Mouse (Mus musculus): ENCODE measurements at regions not wholly inside any gene's neighbourhood (a gene's known extent, or its start where the extent isn't known, plus 50 kb on each side); places are given as distances from the start of the nearest gene placed in this dataset.

DNA sequence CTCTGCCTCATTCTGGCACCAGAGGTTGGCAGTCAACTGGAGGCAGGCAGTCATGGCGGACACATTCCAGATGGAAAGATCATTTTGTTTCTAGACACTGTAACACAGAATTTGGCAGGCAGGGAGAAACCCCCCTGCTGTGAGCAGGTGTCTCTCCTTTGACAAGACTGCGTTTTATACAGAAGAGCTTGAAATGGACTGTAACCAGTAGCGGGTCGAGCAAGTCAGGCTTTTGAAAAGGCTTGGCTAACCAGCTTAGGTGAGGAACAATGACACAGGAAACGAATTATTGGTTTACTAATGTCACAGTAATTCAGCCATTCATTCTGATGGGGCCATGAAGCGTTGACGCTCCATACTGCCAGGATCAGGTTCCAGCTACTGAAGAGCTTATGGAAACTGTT is 275.3 kb upstream of the Slc24a5 start:
- ATAC-seq, result no peak

DNA sequence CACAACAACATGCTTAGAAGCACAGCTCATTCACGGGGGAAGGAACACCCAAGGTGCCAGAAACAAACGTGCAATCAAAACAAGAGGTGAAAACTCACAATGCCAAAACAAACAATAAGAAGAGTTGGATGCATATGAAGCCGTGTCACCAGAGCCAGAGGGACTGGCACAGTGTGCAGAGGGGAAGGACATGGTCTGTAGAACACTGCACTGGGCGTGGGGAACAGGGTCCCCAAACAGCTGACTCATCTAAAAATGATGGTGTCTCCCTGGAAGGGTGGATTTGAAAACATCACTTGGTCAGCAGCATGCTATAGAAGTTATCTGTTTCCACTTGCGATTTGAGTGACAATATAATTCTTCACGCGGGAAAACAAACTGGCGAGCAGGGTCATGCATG is 256.2 kb upstream of the Slc24a5 start:
- no peak for ATAC-seq

DNA sequence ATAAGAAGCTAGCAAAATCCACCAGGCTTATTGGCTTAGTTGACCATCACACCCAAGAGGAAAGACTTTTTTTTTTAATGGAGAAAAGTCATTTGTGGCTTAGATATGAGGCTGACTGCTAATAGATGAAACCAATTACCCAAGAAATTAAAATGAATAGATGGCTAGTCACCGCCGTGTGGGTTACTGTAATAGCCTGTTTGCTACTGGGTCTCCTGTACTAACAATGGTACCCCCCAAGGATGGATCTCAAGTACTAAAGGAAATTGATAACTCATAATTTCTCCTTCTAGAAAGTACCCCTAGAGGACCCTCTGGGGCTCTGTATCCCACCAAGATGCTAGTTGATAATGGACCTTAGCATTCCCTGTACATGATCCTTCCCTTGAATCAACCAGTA is 251.1 kb upstream of the Slc24a5 start:
- ATAC-seq, result no peak

DNA sequence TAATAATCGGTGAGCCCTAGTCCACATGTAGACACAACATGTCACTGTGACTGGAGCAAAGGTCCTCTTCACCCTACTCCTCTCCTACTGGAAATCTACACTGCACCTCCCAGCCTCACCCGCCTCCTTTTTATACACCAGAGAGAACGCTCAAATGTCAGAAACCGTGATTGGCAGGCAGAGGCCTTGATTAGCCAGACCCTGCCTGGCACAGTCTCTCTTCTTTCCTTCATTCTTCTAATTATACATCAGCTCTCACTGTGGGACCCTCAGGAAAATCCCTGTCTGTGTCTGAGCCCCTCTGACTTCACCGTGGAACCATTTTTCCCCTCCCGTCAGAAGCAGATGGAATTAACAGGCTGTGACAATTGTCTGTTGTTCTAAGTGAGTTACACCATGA is 248.1 kb upstream of the Slc24a5 start:
- no peak for ATAC-seq

DNA sequence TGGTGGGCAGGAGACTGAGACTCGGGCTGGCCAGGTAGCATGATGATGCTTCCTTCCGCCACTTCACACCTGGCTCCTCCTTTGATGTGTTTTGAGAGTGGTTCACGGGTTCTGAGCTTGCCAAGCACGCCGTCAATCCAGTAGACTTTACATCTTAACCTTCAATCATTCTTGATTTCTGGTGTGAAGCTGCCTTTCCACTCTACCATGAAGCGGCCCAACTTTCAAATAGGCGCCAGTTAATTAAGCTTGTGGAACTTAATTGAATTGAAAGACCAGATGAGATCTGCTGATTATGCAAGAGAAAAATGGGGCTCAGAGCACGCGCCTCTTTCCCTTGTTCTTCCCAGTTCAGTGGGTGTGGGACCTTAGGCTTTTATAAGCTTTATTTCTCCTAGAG is 247.1 kb upstream of the Slc24a5 start:
- no peak for ATAC-seq

DNA sequence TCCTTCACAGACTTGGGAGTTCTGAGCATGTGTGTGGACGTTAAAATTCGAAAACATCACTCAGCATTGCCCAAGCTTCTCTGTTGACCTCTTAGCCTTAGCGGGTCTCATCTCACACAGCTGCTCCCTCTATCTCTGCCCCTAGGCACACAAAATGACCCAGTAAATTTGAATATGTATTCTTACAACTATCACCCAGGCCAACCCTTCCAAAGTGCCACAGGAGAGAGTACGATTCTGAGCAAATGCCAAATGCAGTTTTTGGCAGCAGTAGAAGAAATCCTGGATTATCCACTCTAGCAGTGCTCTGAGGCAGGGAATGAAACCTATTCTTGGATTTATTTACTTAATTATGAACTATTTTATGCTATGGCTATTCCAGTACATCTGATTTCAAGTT is 246.6 kb upstream of the Slc24a5 start:
- ATAC-seq, result no peak

DNA sequence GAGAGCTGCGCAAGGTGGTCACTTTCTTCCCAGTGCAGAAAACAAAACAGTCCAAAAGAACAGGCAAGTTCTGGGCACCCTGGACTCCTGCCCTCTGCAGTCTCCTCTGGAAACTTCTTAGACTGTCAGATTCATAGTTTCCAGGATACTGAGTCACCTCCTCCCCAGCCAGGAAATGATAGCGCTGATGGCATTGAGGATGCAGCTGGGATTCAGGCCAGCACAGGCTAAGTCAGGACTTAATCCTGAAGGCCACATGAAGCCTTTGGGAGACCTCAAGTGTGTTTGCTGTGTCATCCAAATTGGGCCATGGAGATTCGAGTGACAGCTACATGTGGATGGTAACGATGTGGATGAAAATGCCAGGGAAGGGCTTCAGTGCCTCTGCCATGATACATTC is 219.1 kb upstream of the Slc24a5 start:
- no peak for ATAC-seq

DNA sequence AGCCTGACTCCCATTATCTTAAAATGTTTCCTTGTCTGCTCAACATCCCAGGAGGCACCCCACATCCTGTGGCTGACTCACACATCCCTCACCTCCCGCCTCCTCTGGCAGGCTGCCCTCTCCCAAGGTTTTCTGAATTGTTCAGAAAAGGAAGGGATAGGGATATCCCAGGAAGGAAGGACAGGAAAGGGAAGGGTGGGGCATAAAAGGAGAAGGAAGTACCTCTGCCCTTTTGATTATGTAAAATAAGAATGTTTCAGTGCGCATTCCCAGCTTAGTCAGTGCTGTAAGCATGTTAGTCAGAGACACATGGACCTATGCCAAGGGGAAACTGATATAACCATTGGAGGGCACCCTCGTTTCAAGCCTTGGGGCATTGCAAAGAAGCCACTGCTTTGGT is 209.4 kb upstream of the Slc24a5 start:
- ATAC-seq, result no peak

DNA sequence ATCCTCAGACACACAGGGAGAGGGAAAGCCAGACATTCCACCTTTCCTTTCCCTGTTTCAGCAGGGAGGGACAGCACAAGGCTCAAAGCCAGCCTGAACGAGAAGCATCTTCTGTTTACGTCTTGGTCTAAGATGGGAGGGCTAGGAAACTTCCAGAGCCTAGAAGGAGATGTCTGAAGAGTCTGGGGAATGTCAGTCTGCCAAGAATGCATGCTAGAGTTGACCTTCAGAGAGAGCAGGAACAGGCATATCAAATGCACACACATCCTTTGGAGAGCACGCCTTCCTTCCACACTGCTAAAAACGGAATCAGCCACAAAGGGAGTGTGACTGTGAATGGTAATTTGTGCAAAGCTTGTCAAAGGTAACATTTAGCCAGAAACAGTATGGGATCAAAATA is 179.7 kb upstream of the Slc24a5 start:
- ATAC-seq, result no peak

DNA sequence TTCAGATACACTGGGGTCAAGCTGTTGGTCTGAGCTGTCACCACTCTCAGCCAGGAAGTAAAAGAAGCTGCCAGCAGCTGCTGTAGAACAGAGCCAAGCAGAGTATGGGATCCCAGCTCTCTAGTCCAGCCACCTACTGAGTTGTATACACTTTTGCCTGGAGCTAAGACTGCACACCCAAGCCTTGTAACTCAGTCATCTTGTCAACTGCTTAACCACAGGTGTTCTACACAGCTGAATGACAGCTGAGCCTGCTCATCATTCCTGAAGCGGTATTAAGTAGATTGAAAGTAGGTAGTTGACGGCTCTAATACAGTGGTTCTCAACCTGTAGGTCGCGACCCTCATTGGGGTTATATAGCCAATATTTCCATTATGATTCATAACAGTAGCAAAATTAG is 172.9 kb upstream of the Slc24a5 start:
- ATAC-seq, result no peak

DNA sequence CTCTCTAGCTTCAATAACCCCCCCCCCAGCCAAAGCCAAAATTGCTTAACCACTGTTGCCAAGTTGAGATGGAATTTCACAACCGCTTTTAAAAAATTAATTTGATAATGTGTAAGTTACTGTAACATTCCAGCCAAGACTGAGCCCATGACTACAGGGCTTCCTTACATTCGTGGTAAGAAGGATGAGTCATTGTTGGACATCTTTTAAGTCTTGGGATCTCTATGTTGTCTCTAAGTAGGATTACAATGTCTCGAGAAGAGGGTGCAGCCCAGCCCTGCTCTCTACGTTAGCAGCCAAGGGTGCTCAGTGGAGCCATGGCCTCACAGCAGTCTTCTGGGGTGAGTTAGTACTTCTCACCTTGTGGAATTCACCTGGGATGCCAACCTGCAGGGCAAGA is 164.4 kb upstream of the Slc24a5 start:
- ATAC-seq, result no peak

DNA sequence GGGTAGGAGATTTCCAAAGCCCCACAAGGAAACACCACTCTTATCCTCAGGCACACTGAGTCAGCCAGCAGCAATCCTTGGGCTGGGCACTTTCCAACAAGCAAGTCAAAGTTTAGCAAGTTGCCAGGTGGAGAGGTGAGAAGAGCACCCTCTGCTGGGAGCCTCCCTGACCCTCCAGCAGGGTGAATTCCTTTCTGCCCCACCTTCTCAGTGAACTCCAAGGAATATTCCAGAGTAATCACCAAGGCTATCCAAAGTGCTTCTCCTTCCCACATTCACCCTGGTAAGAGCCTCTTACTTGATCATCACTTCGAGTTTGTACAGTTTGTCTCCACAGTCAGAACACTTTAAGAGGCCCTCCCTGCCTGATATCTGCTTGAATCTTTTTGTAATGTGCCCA is 162.8 kb upstream of the Slc24a5 start:
- no peak for ATAC-seq

DNA sequence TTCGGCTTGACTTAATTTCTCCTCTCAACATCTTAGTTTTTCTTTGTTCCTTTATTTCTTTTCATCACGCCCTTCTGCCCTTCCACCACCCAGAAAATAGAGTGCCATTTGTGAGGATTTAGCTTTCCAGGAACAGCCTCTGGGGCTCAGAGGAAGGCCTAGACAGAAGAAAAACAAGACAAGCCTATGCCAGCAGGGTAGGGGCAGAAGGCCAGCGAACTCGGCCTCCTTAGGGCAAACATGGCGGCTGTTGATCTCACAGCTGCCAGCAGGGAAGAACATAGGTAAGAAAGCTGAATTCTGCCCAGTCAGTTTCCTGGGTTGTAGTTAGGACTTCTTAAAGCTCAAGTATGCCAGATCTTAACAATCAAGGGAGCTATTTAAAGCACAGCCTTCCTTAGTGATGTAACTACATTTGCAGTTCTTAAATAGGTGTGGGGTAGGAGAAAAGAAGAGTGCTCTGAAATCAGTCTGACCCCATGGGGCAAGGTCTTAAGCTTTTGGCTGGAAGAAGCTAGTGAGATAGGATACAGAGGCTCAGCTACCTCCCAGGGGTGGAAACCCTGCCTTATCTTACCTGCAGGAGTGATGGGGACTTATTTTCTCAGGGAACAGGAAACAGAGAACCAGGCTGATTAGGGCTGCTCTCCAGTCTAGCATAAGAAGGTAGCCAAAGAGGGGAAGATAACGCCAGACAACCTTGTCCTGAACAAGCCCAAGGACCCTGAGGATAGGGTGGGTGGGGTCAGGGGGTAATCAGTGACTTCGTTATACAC is 148.8 kb upstream of the Slc24a5 start:
- ATAC-seq, result no peak

DNA sequence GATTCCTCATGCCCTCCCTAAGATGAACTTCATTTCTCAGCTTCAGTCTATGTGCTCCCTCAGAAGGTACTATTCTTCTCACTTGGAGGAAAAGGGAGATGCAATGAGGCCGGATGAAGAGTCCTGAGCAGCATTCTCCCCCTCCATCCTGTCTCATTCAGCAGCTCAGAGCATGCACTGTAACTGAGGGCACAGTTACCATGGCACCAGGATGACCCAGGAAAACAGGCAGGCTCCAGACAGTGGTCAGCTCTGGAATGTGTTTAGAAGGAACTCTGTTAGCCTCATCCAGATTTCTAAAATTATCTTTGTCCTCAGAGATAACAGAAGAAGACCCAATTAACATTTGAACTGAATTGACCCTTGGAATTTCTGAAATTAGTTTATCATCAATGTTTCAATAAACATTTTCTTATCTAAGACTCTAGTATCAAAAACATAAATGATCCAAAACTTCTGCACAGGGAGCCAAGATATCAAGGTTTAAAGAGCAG is 148.1 kb upstream of the Slc24a5 start:
- ATAC-seq, result no peak

DNA sequence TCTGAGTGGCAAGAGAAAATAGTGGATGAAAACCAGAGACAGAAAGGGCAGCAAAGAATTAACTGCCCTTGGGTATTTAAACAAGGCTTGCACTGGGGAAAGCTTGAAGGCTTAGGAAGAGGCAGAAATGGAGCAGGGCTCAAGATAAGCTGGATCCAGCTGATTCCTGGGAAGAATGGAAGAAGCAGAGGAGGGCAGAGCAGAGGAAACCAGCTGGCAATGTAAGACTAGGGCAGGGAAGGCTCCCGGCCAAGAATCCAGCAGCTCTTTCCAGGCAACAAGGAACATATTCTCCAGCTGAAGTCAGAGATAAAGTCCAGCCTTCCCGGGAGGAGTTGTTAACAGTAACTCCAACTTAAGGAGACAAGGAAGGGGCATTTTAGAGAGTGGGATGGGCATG is 147.7 kb upstream of the Slc24a5 start:
- no peak for ATAC-seq

DNA sequence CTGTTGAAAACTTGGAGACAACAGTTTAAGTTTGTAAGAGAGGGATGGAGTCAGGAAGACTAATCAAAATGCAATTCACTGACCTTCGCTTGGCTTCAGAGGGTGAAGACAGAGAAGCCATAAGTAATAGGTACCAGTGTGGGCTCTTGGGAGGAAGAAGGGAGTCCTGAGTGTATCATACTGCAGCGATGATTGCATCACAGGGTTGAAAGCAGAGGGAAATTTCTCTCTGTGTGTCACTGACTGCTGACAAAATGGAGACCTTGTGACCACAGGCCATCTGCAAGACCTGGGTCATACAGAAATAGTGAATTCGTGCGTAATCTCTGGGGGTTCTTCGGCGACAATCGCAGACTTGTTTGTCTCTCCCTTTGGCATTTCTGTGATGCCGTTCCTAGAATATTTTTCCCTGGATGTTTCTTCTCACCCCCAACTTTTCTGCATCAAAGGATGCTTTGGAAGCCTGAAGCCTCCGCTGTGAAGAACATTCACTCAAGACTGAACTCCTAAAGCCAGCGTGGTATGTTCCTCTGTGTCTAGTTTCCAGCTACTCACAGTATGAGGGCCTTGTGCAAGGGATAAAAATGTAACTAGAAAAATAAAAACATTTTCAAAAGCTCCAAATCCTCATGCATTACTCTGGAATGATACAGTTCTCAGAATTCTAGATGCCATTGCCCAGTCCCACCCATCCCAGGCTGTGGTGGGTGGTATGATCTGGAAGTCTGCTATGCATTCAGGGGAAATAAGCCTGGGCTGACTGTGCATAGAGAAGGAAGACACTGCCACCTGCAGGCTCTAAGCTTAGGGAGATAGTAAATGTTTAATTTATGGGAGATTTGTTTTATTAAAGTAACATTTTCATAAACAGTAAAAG is 139.8 kb upstream of the Slc24a5 start:
- no peak for ATAC-seq

DNA sequence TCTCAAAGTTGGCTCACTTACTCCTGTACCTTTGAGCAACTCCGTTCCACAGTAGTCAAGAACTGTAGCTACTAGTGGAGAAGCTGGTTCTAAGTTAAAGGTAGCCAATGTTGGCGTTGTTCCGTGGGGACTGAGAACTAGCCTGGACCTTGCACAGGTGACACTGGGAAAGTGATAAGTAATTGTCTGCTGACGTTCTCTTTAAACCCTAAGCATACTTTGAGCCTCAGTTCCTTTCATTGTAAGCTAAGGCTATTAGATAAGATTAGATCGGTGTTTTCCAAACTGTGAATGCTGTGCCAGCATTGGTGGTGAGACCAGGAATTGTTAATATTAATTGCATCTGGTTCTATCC is 139.2 kb upstream of the Slc24a5 start:
- no peak for ATAC-seq

DNA sequence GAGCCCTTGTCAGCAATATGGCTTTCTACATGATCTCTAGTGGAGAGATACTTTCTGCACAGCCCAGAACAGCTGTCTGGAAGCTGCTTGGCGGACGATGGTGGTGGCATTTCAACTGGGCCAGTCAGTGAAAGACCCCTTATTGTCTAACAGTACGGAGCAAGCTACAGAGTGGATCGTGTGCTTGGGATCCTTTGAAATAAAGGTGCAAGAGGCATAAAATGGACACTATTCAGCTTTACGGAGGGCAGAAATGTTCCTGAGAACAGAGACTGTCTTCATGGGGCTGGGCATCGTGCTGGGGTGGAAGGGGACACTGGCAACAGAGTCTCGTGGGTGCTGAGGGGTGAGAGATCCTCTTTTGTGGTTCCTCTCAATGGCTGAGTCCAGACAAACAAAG is 137.2 kb upstream of the Slc24a5 start:
- ATAC-seq, result no peak

DNA sequence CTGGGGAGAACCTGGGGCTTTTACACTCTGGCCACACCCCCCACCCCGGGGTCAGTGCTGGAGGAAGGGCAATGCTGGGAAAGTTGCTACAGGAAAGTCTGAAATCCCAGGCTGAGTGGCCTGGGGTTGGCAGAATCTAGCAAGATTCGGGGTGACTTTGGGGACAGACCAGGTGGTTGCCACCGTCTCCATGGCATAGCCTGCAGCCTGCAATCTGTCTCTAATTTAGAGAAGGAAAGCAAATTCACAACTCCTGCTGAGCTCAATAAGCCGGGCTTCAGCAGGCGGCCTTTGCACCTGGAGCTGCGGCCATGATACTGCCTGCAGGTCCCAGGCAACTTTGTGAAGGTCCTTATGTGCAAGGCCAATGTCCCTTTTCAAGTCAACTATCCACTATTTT is 135.4 kb upstream of the Slc24a5 start:
- ATAC-seq, result no peak

DNA sequence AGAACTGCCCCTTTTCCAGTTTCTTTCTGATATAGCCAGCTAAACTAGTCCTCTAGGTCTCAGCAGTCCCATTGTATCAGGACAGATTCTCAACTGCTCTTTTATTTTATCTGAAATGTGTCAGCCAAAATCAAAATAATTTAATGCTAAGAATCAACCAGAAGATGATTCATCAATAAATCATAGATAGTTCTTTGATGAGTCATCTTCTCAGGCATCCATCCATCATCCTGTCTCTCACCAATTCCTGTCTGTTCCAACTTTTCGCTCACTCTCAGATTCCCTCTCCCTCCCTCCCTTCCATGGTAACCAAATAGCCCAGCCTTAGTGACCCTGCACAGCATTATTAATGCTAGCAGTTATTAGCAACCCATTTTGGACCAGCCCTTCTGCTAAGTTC is 134.0 kb upstream of the Slc24a5 start:
- no peak for ATAC-seq

DNA sequence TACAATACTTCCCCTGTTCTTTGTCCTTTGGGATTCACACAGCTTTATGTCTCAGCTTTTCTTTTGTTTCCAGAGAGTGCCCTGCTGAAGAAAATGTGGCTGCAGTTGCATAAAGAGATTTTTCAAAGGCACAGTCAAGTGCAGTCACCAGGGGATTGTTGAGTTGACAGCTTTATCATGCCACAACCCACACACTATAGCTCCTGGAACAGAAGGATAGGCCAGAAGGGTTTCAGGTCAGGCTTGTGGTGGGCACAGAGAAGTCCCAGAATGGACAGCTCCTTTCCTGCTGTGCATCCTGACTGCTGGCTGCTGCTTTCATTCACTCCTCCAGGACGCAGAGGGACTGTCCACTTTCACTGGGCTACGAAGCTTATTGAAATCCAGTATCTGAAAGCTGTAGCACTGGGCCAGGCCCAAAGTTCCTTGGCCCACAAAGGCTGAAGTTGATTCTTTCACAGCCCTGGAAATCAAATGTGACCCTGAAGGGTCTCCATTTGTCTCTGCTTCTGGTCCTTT is 119.6 kb upstream of the Slc24a5 start:
- ATAC-seq, result no peak

DNA sequence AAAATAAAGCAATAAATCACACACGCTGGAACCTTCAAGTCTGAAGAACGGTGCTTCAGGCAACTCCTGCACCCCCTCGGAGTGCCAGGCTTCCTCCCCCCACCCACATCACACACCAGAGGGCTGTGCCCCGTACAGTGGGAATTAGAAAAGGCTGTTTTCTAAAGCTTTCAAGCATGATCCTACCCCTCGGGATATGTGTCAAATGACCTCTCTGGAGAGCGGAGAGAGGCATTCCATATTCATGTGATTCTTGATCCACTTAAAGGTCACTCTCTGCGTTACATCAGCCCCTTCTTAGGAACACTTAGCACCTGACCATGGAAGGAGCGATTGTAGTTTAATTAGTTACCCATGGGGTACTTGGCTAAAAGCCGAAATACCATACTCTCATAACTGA is 119.1 kb upstream of the Slc24a5 start:
- no peak for ATAC-seq

DNA sequence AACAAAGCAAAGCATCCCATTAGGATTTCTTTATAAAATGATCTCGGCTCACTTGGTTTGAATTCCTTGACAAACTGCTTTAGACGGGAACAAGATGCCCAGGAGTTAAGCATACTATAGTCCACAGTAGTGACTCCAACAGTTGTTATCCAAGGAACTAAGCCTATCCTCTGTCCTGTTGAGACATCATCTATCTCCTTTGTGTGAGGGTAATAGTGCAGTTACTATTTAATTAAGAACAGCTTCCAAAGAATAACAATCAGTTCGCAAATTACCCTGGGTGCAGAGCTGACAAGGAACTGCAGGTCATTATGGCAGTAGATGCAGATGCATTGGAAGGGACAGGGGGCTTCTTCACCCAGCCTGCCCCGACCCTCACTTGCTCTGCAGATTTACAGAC is 115.7 kb upstream of the Slc24a5 start:
- ATAC-seq, result no peak

DNA sequence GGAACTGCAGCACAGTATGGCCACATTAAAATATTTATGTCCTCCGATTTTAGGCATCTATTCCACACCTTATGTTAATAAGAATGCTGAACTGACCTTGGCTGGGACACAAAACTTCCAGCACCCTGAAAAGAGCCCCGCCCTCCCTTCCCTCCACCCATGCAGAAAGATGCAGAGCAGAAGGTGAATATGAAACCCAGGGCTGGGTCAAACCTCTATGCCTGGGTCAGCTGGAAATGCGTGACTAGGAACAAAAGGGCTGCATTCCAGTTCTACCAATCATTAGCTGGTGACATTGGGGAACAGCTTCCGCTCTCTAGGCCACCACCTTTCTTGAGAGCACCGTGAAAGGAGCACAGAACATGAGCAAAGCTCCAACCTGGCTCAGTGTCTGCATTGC is 114.9 kb upstream of the Slc24a5 start:
- no peak for ATAC-seq

Data from activated CD4-positive, CD25-positive, alpha-beta regulatory T cell, adult 4 months (primary cell).